Mouse (Mus musculus) cerebellum, adult 2 months (tissue): ENCODE results near the gene Cdkl3. TPM values are rescaled to one million over a fixed set of nuclear protein-coding genes. Genes with fewer than 3 reads are reported as not detected.
A peak's percentile ranks its signal among the peaks of the same experiment; 100 is the strongest.

Experiments
- DNase-seq, 2 experiments: peaks; one replicate each; pipeline ENCODE4 v3.0.0; 2021
- H3K27ac ChIP-seq: fragments of 200-500 bp; 2 replicates; pipeline ENCODE4 v1.5.1; 2012; ENCODE audit warnings: low read length, control low read depth, inconsistent platforms; ENCODE audit not compliant: insufficient read depth
- H3K27me3 ChIP-seq: fragments of 200-500 bp; 2 replicates; pipeline ENCODE4 v1.6.1; 2012; ENCODE audit warnings: inconsistent platforms, mild to moderate bottlenecking, low read length, moderate library complexity; ENCODE audit not compliant: control insufficient read depth, insufficient read depth
- H3K4me1 ChIP-seq: fragments of 200-500 bp; 2 replicates; pipeline ENCODE4 v1.6.1; 2011; ENCODE audit warnings: low read length; ENCODE audit not compliant: control insufficient read depth, insufficient read depth
- H3K4me3 ChIP-seq: fragments of 200-500 bp; replicated peaks from 2 replicates; pipeline ENCODE3; 2011; ENCODE audit warnings: mild to moderate bottlenecking, low read depth, low read length, control low read depth; ENCODE audit not compliant: insufficient read depth
- CTCF ChIP-seq: fragments of 200-500 bp; IDR thresholded peaks from 2 replicates; pipeline ENCODE4 v1.5.1; 2011; ENCODE audit warnings: low read depth, mild to moderate bottlenecking, control low read depth, low read length, moderate library complexity, borderline replicate concordance; ENCODE audit not compliant: insufficient read depth
- POLR2A ChIP-seq: fragments of 200-500 bp; IDR thresholded peaks from 2 replicates; pipeline ENCODE4 v1.6.1; 2011; ENCODE audit warnings: low read length, control low read depth, borderline replicate concordance; ENCODE audit not compliant: insufficient read depth
- WGBS: fragments of 180-500 bp; shearing (Covaris S2); methylation state at CpG from one replicate; pipeline ENCODE4 v1.1.7; 2018; 5-methylcytosine and 5-hydroxymethylcytosine counted together
- polyA plus RNA-seq: library from polyadenylated mRNA; depleted of rRNA; stranded (reverse); fragments of >200 nt; gene quantifications from 2 replicates; pipeline ENCODE4 v1.2.3, GENCODE M21; 2012

Gene Cdkl3
- polyA plus RNA-seq, 1 experiment: 14.5 TPM

DNA sequence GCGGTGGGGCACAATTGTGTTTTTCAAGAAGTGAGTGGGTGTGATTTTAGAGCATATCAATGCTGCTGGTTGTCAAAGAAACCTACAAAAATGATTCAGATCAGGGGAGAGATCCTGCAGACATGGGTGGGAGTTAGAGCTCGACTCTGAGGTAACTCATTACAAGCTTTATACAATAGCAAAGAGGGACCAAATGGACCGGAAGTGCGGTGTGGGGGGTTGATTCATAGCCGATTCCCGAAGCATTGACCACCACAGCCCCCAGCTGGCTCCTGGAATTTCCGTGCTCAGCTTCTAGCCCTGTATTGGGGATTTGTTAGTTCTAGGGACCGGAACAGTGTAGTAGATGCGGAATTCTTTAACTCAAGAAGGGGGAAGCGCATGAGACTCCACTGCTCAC lies 2.7 kb upstream of the Cdkl3 start:
- DNase-seq: no peak
- Histone ChIP-seq H3K4me3 (no peak overlapping the region), H3K4me1 (peaks cover 6% of the 10 kb centered on the region; the same call in 1 of the 2 replicates), H3K27me3 (no peaks in the 10 kb centered on the region), H3K27ac (no peak overlapping the region)
- TF ChIP-seq POLR2A (no peak), CTCF (no peak)
- 79% methylated on average over 10 of the region's 10 CpGs for WGBS

DNA sequence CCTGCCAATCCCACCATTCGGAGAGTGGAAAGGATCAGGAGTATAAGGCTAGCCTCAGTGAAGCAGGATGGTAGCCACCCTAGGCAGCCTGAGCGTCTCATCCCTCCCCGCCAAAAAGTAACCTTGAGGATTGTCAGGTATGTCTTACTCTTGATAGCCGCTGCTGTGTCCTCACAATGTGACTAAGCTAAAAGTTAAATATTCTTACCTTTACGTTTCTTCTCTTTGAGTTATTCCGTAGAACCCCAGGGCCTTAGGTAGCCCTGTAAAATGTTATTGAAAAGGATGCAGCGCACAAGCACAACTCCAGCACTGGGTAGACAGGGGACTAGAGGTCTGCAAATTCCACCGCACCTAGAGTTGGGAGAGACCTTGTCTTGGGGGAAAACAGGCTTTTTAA lies 2.2 kb upstream of the Cdkl3 start:
- peaks cover 6% of the 10 kb centered on the region; the same call in 1 of the 2 replicates for H3K4me1 ChIP-seq

DNA sequence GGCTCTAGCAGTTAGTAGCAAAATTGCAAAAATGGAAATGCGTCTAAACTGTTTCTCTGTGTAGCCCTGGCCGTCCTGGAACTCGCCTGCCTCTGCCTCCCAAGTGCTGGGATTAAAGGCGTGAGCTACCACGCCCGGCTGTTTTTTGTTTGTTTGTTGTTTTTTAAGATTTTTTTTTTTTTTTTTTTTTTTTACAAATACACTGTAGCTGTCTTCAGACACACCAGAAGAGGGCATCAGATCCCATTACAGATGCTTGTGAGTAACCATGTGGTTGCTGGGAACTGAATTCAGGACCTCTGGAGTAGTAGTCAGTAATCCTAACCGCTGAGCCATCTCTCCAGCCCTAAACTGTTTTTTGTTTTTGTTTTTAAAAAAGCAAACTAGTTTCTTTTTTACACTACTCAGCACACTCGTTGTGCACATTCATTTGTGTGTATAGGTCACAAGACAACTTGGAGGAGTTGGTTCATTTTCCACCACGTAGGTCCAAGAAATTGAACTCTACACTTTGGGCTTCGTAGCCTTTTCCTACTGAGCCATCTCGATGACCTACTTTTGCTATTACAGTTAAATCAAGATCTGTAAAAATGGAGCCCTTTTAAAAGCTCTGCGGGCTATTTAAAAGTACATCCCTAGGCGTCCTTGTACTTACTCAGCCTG lies 1.0 kb upstream of the Cdkl3 start:
- TF ChIP-seq POLR2A (no peak), CTCF (no peak)
- DNase-seq: no peak
- Histone ChIP-seq H3K27me3 (no peaks in the 10 kb centered on the region), H3K4me3 (no peak overlapping the region), H3K27ac (no peak overlapping the region), H3K4me1 (no peaks in the 10 kb centered on the region; the same call in 1 of the 2 replicates)
- whole genome bisulfite sequencing: 73% methylated on average over 13 of the region's 13 CpGs

More for the DNA sequence above, 2.2 kb upstream of the Cdkl3 start:
- 98% methylated on average over 8 of the region's 8 CpGs for WGBS
- DNase-seq: no peak
- no peaks in the 10 kb centered on the region for H3K27me3 ChIP-seq
- H3K27ac ChIP-seq: no peak overlapping the region
- no peak overlapping the region for H3K4me3 ChIP-seq
- no peak for TF ChIP-seq CTCF
- TF ChIP-seq POLR2A: no peak

GRCm38 (mm10) chr11:52003505-52003771 lies 583 bp upstream of the Cdkl3 start:
- Histone ChIP-seq H3K27me3 (no peaks in the 10 kb centered on the region), H3K4me1 (no peaks in the 10 kb centered on the region), H3K27ac (peak overlapping the region; percentile 29; the same call in 1 of the 2 replicates), H3K4me3 (peak overlapping the region; percentile 82)
- no peak for DNase-seq
- 16% methylated on average over 4 of the region's 4 CpGs for WGBS
- TF ChIP-seq CTCF: no peak
- TF ChIP-seq POLR2A: no peak

DNA sequence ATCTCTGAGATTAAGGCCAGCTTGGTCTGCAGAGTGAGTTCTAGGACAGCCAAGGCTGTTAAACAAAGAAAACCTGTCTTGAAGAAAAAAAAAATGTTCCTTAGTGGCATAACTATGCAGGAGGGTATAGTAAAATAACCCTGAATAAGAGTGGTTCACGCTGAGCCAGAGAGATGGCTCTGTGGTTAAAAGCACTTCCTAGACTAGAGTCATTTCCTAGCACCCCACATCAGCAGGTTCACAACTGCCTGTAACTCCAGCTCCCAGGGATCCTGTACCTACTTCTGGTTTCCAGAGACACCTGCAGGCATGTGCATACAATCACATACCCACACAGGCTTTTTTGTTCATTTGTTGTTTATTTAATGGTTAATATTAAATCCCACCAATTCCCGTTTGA lies 1.6 kb downstream of the Cdkl3 start:
- Histone ChIP-seq H3K4me3 (no peak overlapping the region), H3K4me1 (no peaks in the 10 kb centered on the region), H3K27ac (no peak overlapping the region), H3K27me3 (no peaks in the 10 kb centered on the region)
- DNase-seq: no peak
- no peak for TF ChIP-seq POLR2A
- 76% methylated on average over 2 of the region's 2 CpGs for WGBS

DNA sequence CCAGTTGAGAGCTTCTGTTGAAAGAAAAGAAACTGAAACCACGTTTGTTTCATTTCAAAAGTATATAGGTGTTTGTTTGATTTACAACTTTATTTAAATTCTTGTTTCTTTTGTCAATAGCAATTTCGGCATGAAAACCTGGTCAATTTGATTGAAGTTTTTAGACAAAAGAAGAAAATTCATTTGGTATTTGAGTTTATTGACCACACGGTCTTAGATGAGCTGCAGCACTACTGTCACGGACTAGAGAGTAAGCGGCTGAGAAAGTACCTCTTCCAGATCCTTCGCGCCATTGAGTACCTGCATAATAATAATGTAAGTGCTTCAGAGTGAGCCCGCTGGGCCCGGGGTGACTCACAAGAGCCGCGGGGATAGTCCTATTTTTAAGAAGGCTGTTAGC lies 7.0 kb downstream of the Cdkl3 start:
- 92% methylated on average over 11 of the region's 11 CpGs for WGBS
- no peaks in the 10 kb centered on the region for H3K27me3 ChIP-seq

DNA sequence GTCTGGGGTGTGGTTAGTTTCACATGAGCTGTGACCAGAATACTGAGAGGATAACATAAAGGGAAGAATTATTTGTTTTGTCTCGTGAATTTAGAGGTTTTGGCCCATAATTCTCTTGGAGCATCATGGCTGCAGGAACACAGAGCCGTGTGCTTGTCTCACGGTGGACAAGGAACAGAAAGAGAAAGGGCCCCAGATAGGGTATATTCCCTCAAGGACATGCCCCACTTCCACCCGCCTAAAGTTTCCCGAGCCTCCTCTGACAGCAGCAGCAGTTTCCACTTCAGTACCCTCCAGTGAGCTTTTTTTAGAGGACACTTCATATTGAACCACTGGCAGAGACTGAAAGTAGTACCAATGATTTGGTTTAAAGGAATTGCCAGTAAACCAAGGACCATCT lies 7.5 kb downstream of the Cdkl3 start:
- H3K27me3 ChIP-seq: no peaks in the 10 kb centered on the region
- no peaks in the 10 kb centered on the region for H3K4me1 ChIP-seq
- 57% methylated on average over 5 of the region's 5 CpGs for WGBS
- TF ChIP-seq POLR2A (no peak), CTCF (no peak)
- no peak for DNase-seq
- no peak overlapping the region for H3K27ac ChIP-seq
- H3K4me3 ChIP-seq: no peak overlapping the region

More for the DNA sequence above, 7.0 kb downstream of the Cdkl3 start:
- DNase-seq: no peak
- H3K27ac ChIP-seq: no peak overlapping the region
- no peak overlapping the region for H3K4me3 ChIP-seq
- no peaks in the 10 kb centered on the region for H3K4me1 ChIP-seq
- TF ChIP-seq CTCF (no peak), POLR2A (no peak)

GRCm38 (mm10) chr11:52018217-52018616 lies 14.2 kb downstream of the Cdkl3 start:
- WGBS: 88% methylated on average over 9 of the region's 9 CpGs
- TF ChIP-seq POLR2A: no peak
- no peak for TF ChIP-seq CTCF
- H3K4me3 ChIP-seq: no peak overlapping the region
- DNase-seq: no peak
- H3K27me3 ChIP-seq: no peaks in the 10 kb centered on the region
- no peak overlapping the region for H3K27ac ChIP-seq
- no peaks in the 10 kb centered on the region for H3K4me1 ChIP-seq
